Mouse (Mus musculus) thymus, adult 2 months (tissue): ENCODE data around the gene Sapcd1.

Experiments
- CTCF ChIP-seq: fragments of 200-500 bp; IDR thresholded peaks from 2 replicates; pipeline ENCODE4 v1.5.1; 2012; ENCODE audit warnings: mild to moderate bottlenecking, control low read depth, low read length, moderate library complexity, borderline replicate concordance; ENCODE audit not compliant: control insufficient read depth, poor library complexity, insufficient read depth; ENCODE audit errors: extremely low read depth
- POLR2A ChIP-seq: fragments of 200-500 bp; IDR thresholded peaks from 2 replicates; pipeline ENCODE4 v1.6.1; 2012; ENCODE audit warnings: mild to moderate bottlenecking, low read length, control low read depth, moderate library complexity; ENCODE audit not compliant: control insufficient read depth, poor library complexity, insufficient read depth; ENCODE audit errors: extremely low read depth

DNA sequence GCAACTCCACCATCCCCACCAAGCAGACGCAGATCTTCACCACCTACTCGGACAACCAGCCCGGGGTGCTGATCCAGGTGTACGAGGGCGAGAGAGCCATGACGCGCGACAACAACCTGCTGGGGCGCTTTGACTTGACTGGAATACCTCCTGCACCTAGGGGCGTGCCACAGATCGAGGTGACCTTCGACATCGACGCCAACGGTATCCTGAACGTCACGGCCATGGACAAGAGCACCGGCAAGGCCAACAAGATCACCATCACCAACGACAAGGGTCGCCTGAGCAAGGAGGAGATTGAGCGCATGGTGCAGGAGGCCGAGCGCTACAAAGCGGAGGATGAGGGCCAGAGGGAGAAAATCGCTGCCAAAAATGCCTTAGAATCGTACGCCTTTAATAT, 49.6 kb downstream of the Sapcd1 start:
- TF ChIP-seq CTCF, result no peak
- TF ChIP-seq POLR2A, result no peak
